Mouse (Mus musculus): Measurements from ENCODE around the gene Olfr646. TPM values are rescaled to one million over a fixed set of nuclear protein-coding genes. Genes with fewer than 3 reads are reported as not detected.

Olfr646 gene
- polyA plus RNA-seq (2015; fragmentation: Nextera tagmentation; extraction: Ambion mirVana) = not detected in 2 replicates

DNA sequence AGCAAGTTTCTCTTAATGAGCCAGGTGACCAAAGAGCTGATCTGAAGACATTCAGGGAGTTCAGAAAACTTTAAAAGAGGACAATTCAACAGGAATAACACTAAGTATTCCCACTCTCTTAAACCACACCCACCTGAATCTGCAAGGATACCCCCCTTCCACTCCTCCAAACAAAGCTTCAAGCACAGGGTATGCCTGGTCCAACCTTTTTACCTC is at the start of gene Olfr646:
TSS of gene Olfr646 (plus strand) at position 117 of the 216 bp plus-strand sequence.
- no peaks in the 10 kb centered on the region for H3K36me3 ChIP-seq (ENCODE audit: control insufficient read depth, insufficient read depth, low read length)
- ATAC-seq = no peak
- H3K4me1 ChIP-seq (ENCODE audit: control insufficient read depth, insufficient read depth, low read depth, low read length) = no peaks in the 10 kb centered on the region
- no peak within 1 kb of the TSS for H3K4me3 ChIP-seq (ENCODE audit: low read length)
- no peaks in the 10 kb centered on the region for H3K27me3 ChIP-seq (replicated peaks; ENCODE audit: control insufficient read depth, insufficient read depth, low read length)
- H3K27ac ChIP-seq (ENCODE audit: low read depth, low read length) = no peak within 1 kb of the TSS
- no peak within 1 kb of the TSS for H3K9ac ChIP-seq (ENCODE audit: low read depth, low read length)
- H3K4me2 ChIP-seq (ENCODE audit: low read length) = no peak within 1 kb of the TSS
- H3K9me3 ChIP-seq (ENCODE audit: control insufficient read depth, low read length) = no peaks in the 10 kb centered on the region

DNA sequence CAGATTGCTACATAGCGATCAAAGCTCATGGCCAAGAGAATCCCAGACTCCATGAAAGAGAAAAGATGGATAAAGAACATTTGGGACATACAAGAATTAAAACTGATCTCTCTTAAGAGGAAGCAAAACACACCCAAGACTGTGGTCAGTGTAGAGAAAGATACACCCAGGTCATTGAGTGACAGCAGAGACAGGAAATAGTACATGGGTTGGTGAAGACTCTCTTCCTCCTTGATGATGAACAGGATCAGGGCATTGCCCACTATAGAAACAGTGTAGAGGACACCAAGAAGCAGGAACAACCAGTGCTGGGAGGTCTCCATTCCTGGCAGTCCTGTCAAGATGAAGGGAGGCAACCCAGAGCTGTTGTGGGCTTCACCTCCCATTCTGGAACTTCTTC is 45.5 kb upstream of the Olfr646 start:
- ATAC-seq = no peak
- 82% methylated on average over 1 of the region's 1 CpGs for WGBS
- H3K27ac ChIP-seq (ENCODE audit: low read depth, low read length) = no peak overlapping the region

DNA sequence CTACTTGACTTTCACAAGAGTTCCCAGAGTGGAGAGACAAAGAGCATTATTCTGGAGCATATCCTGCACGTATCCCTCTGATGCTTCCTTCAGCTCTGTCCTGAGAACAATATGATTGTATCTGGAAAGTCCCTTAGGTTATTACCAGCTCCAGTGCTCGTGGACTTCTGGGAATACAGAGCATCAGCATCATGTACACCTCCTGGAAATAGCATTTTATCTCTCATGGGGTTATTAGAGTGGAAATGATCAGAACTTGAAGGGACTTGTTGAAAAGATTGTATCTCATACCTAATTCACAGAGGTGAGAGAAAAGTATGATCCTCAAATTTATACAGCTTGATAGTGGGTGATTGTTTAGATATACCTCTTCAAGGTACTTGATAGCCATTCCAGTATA is 43.3 kb upstream of the Olfr646 start, which contains the start of gene 4930516K23Rik:
TSS of gene 4930516K23Rik (minus strand) at position 101 of the 400 bp plus-strand sequence.
- Histone ChIP-seq H3K9me3 (ENCODE audit: control insufficient read depth, low read length) (no peaks in the 10 kb centered on the region), H3K27ac (ENCODE audit: low read depth, low read length) (no peak within 1 kb of the TSS), H3K27me3 (replicated peaks; ENCODE audit: control insufficient read depth, insufficient read depth, low read length) (no peaks in the 10 kb centered on the region), H3K4me1 (ENCODE audit: control insufficient read depth, insufficient read depth, low read depth, low read length) (no peaks in the 10 kb centered on the region), H3K36me3 (ENCODE audit: control insufficient read depth, insufficient read depth, low read length) (no peaks in the 10 kb centered on the region), H3K4me3 (ENCODE audit: low read length) (no peak within 1 kb of the TSS), H3K9ac (ENCODE audit: low read depth, low read length) (no peak within 1 kb of the TSS), H3K4me2 (ENCODE audit: low read length) (no peak within 1 kb of the TSS)
- 56% methylated on average over 2 of the region's 2 CpGs for WGBS
- no peak for ATAC-seq

More for the DNA sequence above, 45.5 kb upstream of the Olfr646 start:
- no peaks in the 10 kb centered on the region for H3K9me3 ChIP-seq (ENCODE audit: control insufficient read depth, low read length)
- H3K36me3 ChIP-seq (ENCODE audit: control insufficient read depth, insufficient read depth, low read length) = no peaks in the 10 kb centered on the region
- no peaks in the 10 kb centered on the region for H3K4me1 ChIP-seq (ENCODE audit: control insufficient read depth, insufficient read depth, low read depth, low read length)
- H3K27me3 ChIP-seq (replicated peaks; ENCODE audit: control insufficient read depth, insufficient read depth, low read length) = no peaks in the 10 kb centered on the region
- no peak overlapping the region for H3K9ac ChIP-seq (ENCODE audit: low read depth, low read length)
- H3K4me2 ChIP-seq (ENCODE audit: low read length) = no peak overlapping the region
- H3K4me3 ChIP-seq (ENCODE audit: low read length) = no peak overlapping the region

DNA sequence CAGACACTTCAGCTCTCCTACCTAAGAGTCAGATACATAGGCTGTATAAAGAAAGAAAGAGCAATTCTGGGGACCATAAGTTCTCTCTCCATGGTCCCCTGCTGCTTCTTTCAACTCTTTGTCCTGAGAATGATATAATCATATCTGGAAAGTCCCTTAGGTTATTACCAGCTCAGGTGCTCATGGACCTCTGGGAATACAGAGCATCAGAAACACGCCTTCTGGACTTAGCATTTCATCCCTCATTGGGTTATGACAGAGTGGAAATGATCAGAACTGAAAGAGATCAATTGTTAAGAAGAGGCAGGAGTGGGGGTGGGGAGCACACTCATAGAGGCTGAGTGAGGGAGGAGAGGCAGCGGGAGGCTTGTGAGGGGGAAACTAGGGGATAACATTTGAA is 32.9 kb upstream of the Olfr646 start, which contains the start of gene Olfr644:
TSS of gene Olfr644 (minus strand) at position 101 of the 400 bp plus-strand sequence.
- no peaks in the 10 kb centered on the region for H3K36me3 ChIP-seq (ENCODE audit: control insufficient read depth, insufficient read depth, low read length)
- H3K27me3 ChIP-seq (replicated peaks; ENCODE audit: control insufficient read depth, insufficient read depth, low read length) = no peaks in the 10 kb centered on the region
- H3K4me1 ChIP-seq (ENCODE audit: control insufficient read depth, insufficient read depth, low read depth, low read length) = no peaks in the 10 kb centered on the region
- H3K27ac ChIP-seq (ENCODE audit: low read depth, low read length) = no peak within 1 kb of the TSS
- H3K4me3 ChIP-seq (ENCODE audit: low read length) = no peak within 1 kb of the TSS
- 73% methylated on average over 2 of the region's 2 CpGs for WGBS
- no peak for ATAC-seq
- H3K9ac ChIP-seq (ENCODE audit: low read depth, low read length) = no peak within 1 kb of the TSS
- no peak within 1 kb of the TSS for H3K4me2 ChIP-seq (ENCODE audit: low read length)
- peaks cover 3% of the 10 kb centered on the region; the same call in 1 of the 2 replicates for H3K9me3 ChIP-seq (ENCODE audit: control insufficient read depth, low read length)

DNA sequence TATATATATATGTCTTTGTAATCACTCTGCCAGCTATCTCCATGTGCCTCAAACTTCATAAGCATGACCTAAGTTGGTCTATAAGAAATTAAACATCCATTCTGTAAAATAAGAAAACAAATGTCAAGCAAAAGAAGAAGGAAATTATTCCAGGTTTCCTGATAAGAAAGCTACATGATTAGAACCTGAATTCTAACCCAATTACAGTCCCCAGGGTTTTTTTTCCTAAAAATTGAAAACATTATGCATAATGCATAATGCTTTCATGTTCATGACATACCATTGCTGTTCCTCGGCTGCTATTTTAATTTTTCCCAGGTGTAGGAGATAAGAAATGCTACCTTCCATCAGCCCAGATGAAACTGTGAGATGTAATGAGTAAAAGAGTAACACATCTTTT is 19.3 kb upstream of the Olfr646 start, which contains the start of gene Olfr645:
TSS of gene Olfr645 (minus strand) at position 101 of the 400 bp plus-strand sequence.
- no peak within 1 kb of the TSS for H3K27ac ChIP-seq (ENCODE audit: low read depth, low read length)
- no peak for ATAC-seq

DNA sequence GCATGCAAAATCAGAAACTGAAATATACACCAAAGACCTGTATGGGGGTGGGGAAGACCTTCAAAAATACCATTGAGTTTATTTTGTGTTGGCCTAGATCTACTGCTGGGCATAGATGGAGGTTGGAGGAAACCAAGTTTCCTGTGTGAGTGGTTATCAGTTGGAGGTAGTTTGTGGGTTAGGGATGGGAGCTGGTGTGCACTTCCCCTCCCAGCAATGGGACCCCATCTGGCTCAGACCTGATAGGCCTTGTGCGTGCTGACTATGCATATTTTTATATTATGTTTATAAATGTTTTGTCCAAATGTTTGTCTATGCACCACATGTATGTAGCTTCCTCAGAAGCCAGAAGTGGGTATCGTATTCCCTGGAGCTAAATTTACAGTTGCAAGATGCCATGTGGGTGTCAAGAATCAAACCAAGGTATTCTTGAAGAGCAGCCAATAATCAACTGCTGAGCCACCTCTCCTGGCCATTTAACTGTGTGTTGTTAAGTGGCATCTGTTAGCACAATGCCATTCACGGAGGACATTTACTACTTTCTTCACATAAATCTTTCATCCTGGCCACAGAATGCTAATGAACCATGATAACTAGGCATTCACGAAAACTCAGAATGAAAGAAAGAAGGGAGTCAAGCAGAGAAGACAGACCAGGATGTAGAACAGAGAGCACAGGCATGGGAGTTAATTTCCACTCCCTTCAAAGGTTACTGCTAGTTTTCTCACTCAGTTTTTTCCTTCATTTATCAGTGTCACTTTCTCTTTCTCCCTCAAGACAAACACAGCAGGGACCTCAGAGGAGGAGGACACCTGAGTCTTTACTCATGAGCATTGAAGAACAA is 538 bp upstream of the Olfr646 start:
- Histone ChIP-seq H3K27ac (ENCODE audit: low read depth, low read length) (no peak overlapping the region), H3K36me3 (ENCODE audit: control insufficient read depth, insufficient read depth, low read length) (no peaks in the 10 kb centered on the region), H3K4me3 (ENCODE audit: low read length) (no peak overlapping the region), H3K27me3 (replicated peaks; ENCODE audit: control insufficient read depth, insufficient read depth, low read length) (no peaks in the 10 kb centered on the region), H3K4me1 (ENCODE audit: control insufficient read depth, insufficient read depth, low read depth, low read length) (no peaks in the 10 kb centered on the region), H3K9ac (ENCODE audit: low read depth, low read length) (no peak overlapping the region), H3K9me3 (ENCODE audit: control insufficient read depth, low read length) (no peaks in the 10 kb centered on the region), H3K4me2 (ENCODE audit: low read length) (no peak overlapping the region)
- 49% methylated on average over 4 of the region's 4 CpGs for WGBS
- no peak for ATAC-seq

More for the DNA sequence above, 19.3 kb upstream of the Olfr646 start, which contains the start of gene Olfr645:
- Histone ChIP-seq H3K36me3 (ENCODE audit: control insufficient read depth, insufficient read depth, low read length) (no peaks in the 10 kb centered on the region), H3K27me3 (replicated peaks; ENCODE audit: control insufficient read depth, insufficient read depth, low read length) (no peaks in the 10 kb centered on the region), H3K4me3 (ENCODE audit: low read length) (no peak within 1 kb of the TSS), H3K4me2 (ENCODE audit: low read length) (no peak within 1 kb of the TSS), H3K9me3 (ENCODE audit: control insufficient read depth, low read length) (no peaks in the 10 kb centered on the region), H3K9ac (ENCODE audit: low read depth, low read length) (no peak within 1 kb of the TSS), H3K4me1 (ENCODE audit: control insufficient read depth, insufficient read depth, low read depth, low read length) (no peaks in the 10 kb centered on the region)
- WGBS = 86% methylated on average over 1 of the region's 1 CpGs

DNA sequence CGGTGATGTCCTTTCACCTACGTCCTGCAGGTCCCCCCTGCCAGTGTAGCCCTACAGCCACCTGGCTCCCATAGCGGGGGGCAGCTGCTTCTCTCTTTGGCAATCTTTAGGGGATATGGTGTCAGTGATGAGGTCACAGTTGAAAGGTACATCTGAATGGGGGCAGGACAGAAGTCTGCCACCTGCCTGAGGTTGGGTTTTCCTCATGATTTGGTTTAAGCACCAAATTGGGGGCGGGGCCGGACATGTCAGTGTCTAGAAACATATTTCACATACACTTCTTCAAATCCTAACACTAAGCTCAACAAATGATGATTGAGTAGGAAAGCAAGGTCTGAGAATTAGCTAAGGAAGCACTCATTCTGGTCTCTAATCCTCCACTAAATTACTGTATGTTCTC is 25.1 kb downstream of the Olfr646 start, which contains the start of gene Ubqln5:
TSS of gene Ubqln5 (minus strand) at position 101 of the 400 bp plus-strand sequence.
- H3K4me1 ChIP-seq (ENCODE audit: control insufficient read depth, insufficient read depth, low read depth, low read length) = no peaks in the 10 kb centered on the region
- H3K9me3 ChIP-seq (ENCODE audit: control insufficient read depth, low read length) = no peaks in the 10 kb centered on the region
- no peaks in the 10 kb centered on the region for H3K27me3 ChIP-seq (replicated peaks; ENCODE audit: control insufficient read depth, insufficient read depth, low read length)
- H3K36me3 ChIP-seq (ENCODE audit: control insufficient read depth, insufficient read depth, low read length) = no peaks in the 10 kb centered on the region
- H3K4me2 ChIP-seq (ENCODE audit: low read length) = no peak within 1 kb of the TSS
- ATAC-seq = no peak
- no peak within 1 kb of the TSS for H3K4me3 ChIP-seq (ENCODE audit: low read length)
- no peak within 1 kb of the TSS for H3K27ac ChIP-seq (ENCODE audit: low read depth, low read length)
- WGBS = 95% methylated on average over 5 of the region's 5 CpGs
- no peak within 1 kb of the TSS for H3K9ac ChIP-seq (ENCODE audit: low read depth, low read length)

DNA sequence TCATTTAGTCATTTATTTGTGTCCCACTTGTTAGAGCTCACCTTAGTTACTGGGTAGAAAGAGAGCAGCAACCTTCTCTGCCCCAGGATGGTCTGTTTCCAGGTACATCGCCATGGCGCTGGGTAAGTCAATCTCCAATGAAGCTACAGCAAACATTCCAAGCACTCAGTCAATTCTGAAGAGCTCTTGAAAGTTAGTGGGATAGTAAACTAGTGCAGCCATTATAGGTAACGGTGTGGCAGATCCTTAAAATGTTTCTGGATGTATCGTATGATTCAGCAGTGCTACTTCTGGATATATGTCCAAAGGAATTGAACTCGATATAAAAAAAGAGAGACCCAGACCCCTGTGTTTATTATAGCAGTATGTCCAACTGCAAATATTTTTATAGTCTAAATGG is 32.6 kb downstream of the Olfr646 start, which contains the start of gene Olfr643:
TSS of gene Olfr643 (minus strand) at position 101 of the 400 bp plus-strand sequence.
- H3K9me3 ChIP-seq (ENCODE audit: control insufficient read depth, low read length) = no peaks in the 10 kb centered on the region
- H3K4me3 ChIP-seq (ENCODE audit: low read length) = no peak within 1 kb of the TSS
- ATAC-seq = no peak
- H3K4me2 ChIP-seq (ENCODE audit: low read length) = no peak within 1 kb of the TSS
- no peak within 1 kb of the TSS for H3K9ac ChIP-seq (ENCODE audit: low read depth, low read length)
- H3K27me3 ChIP-seq (replicated peaks; ENCODE audit: control insufficient read depth, insufficient read depth, low read length) = no peaks in the 10 kb centered on the region
- H3K4me1 ChIP-seq (ENCODE audit: control insufficient read depth, insufficient read depth, low read depth, low read length) = no peaks in the 10 kb centered on the region
- no peak within 1 kb of the TSS for H3K27ac ChIP-seq (ENCODE audit: low read depth, low read length)
- H3K36me3 ChIP-seq (ENCODE audit: control insufficient read depth, insufficient read depth, low read length) = no peaks in the 10 kb centered on the region
- WGBS = 92% methylated on average over 5 of the region's 5 CpGs

DNA sequence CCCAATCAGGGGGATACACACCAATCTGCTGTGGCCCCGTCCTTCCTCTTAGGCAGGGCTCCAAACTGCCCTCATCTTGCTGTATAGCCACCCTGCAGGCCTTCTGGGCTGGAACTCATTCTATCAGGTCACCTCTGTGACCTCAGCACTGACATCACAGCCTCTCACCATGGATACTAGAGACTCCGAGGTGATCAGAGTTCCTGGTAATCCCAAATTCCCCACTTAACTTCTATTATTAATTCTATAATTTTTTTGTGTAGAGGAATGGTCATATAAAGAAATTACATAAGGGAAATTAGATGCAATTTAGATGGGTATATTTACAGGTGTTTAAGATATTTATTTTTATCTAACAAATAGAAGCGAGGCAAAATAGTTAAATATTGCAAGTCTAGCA is 38.5 kb downstream of the Olfr646 start, which contains the start of gene Ubqln3:
TSS of gene Ubqln3 (minus strand) at position 101 of the 400 bp plus-strand sequence.
- Histone ChIP-seq H3K27me3 (replicated peaks; ENCODE audit: control insufficient read depth, insufficient read depth, low read length) (no peaks in the 10 kb centered on the region), H3K36me3 (ENCODE audit: control insufficient read depth, insufficient read depth, low read length) (no peaks in the 10 kb centered on the region), H3K9me3 (ENCODE audit: control insufficient read depth, low read length) (no peaks in the 10 kb centered on the region), H3K27ac (ENCODE audit: low read depth, low read length) (no peak within 1 kb of the TSS), H3K4me1 (ENCODE audit: control insufficient read depth, insufficient read depth, low read depth, low read length) (no peaks in the 10 kb centered on the region), H3K4me2 (ENCODE audit: low read length) (no peak within 1 kb of the TSS), H3K9ac (ENCODE audit: low read depth, low read length) (no peak within 1 kb of the TSS), H3K4me3 (ENCODE audit: low read length) (no peak within 1 kb of the TSS)
- WGBS = 75% methylated on average over 3 of the region's 3 CpGs
- ATAC-seq = no peak
